Mouse (Mus musculus) hindbrain, postnatal 0 days (tissue): Measurements from ENCODE around the gene Ggct. TPM values are rescaled to one million over a fixed set of nuclear protein-coding genes. Genes with fewer than 3 reads are reported as not detected.

Experiments
- ATAC-seq: fragments of 200-750 bp; cut with Nextera tagmentation; 2 replicates; pipeline ENCODE4 v1.8.0; 2017; ENCODE audit warnings: mild to moderate bottlenecking, moderate TSS enrichment, moderate library complexity
- DNase-seq: peaks from one replicate; pipeline ENCODE4 v3.0.0-alpha.2; 2015; ENCODE audit warnings: low spot score
- H3K27ac ChIP-seq: fragments of 300-500 bp; sonication (generic); 2 replicates; pipeline ENCODE4 v1.5.1; 2014; ENCODE audit warnings: mild to moderate bottlenecking
- H3K27me3 ChIP-seq: fragments of 300-500 bp; sonication (generic); 2 replicates; pipeline ENCODE4 v1.6.1; 2014; ENCODE audit warnings: low read length, mixed read lengths; ENCODE audit not compliant: insufficient read depth
- H3K36me3 ChIP-seq: fragments of 300-500 bp; sonication (generic); 2 replicates; pipeline ENCODE4 v1.6.1; 2014; ENCODE audit warnings: low read length, mixed read lengths; ENCODE audit not compliant: insufficient read depth
- H3K4me1 ChIP-seq: fragments of 300-500 bp; sonication (generic); 2 replicates; pipeline ENCODE4 v1.6.1; 2014; ENCODE audit warnings: antibody characterized with exemption, low read length, mixed read lengths; ENCODE audit not compliant: insufficient read depth
- H3K4me2 ChIP-seq: fragments of 300-500 bp; sonication (generic); 2 replicates; pipeline ENCODE4 v1.6.1; 2014; ENCODE audit warnings: low read depth, mild to moderate bottlenecking, low read length, moderate library complexity, mixed read lengths
- H3K4me3 ChIP-seq: fragments of 300-500 bp; sonication (generic); 2 replicates; pipeline ENCODE4 v1.5.1; 2014; ENCODE audit warnings: low read length
- H3K9ac ChIP-seq: fragments of 300-500 bp; sonication (generic); replicated peaks from 2 replicates; pipeline ENCODE4 v1.6.1; 2014; ENCODE audit warnings: mild to moderate bottlenecking, low read length, moderate library complexity, mixed read lengths
- H3K9me3 ChIP-seq: fragments of 300-500 bp; sonication (generic); 2 replicates; pipeline ENCODE4 v1.6.1; 2016; ENCODE audit warnings: low read length, mixed read lengths
- CTCF ChIP-seq: IDR thresholded peaks from 2 replicates; pipeline ENCODE4 v1.5.1; 2016; ENCODE audit warnings: antibody characterized with exemption, control low read depth, low read depth
- WGBS: fragments of 180-500 bp; shearing (Covaris S2); extraction: QIAGEN DNeasy Blood & Tissue Kit; methylation state at CpG from one replicate; pipeline ENCODE4 v1.1.7; 2014; 5-methylcytosine and 5-hydroxymethylcytosine counted together
- polyA plus RNA-seq: library from polyadenylated mRNA; unstranded; fragments of >200 nt; fragmentation: Nextera tagmentation; extraction: Ambion mirVana; gene quantifications from 2 replicates; pipeline ENCODE4 v1.2.1, GENCODE M21; 2015
- total RNA-seq: library from RNA; depleted of rRNA; stranded (reverse); fragments of >200 nt; gene quantifications from 2 replicates; pipeline ENCODE4 v1.2.3, GENCODE M21; 2014

Ggct gene
- total and polyA plus RNA-seq, 2 experiments from 2014 or later = 8.5 to 23.0 TPM

DNA sequence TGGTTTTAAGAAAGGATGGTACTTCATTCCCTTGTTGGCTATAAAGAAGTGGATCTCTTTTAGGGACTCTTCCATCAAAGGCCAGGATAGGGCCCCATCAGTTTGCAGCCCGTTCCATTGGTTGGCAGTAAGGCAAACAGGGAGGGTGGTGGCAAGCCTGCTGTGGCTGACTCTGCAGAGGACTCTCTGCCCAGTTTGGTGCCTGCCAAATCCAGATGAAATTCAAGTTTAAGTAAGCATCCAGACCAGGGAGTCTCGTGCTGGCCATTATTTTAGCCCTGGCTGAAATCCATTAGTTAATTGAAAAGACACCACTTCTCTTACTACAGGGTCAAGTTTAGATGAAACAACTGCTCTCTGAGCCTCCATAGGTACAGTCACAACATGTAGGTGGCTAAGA lies 22.9 kb downstream of the Ggct start:
- ATAC-seq (no peak), DNase-seq (no peak)
- no peaks in the 10 kb centered on the region for H3K9me3 ChIP-seq
- no peaks in the 10 kb centered on the region for H3K27me3 ChIP-seq
- no peaks in the 10 kb centered on the region for H3K36me3 ChIP-seq
- no peaks in the 10 kb centered on the region for H3K4me1 ChIP-seq
- TF ChIP-seq CTCF = no peak
- H3K9ac ChIP-seq = no peak overlapping the region
- H3K4me3 ChIP-seq = no peak overlapping the region
- no peak overlapping the region for H3K27ac ChIP-seq
- WGBS = 49% methylated on average over 2 of the region's 2 CpGs
- no peak overlapping the region for H3K4me2 ChIP-seq

DNA sequence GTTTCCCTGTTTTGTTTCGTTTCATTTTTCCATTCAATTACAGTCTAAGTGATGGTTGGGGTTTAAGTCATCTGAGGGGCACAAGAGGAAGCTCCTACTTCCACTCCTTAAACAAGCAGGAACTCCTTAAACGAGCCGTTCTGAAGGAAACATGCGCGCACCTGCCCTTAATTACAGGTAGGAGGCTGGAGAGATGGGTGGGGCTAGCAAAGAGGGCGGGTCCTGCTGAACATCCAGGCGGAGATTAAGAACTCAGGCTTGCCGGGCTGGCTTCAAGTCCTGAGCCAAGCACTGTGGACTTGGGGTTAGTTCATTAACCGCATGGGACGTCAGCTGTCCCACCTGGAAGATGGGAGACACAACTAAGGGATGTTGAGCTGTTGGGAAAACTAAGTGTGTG lies 25.2 kb downstream of the Ggct start:
- ATAC-seq (no peak), DNase-seq (no peak)
- Histone ChIP-seq H3K27ac (no peak overlapping the region), H3K9me3 (no peaks in the 10 kb centered on the region), H3K27me3 (no peaks in the 10 kb centered on the region), H3K4me1 (no peaks in the 10 kb centered on the region), H3K4me3 (no peak overlapping the region), H3K4me2 (no peak overlapping the region), H3K36me3 (no peaks in the 10 kb centered on the region), H3K9ac (no peak overlapping the region)
- no peak for TF ChIP-seq CTCF
- WGBS = 48% methylated on average over 10 of the region's 10 CpGs

DNA sequence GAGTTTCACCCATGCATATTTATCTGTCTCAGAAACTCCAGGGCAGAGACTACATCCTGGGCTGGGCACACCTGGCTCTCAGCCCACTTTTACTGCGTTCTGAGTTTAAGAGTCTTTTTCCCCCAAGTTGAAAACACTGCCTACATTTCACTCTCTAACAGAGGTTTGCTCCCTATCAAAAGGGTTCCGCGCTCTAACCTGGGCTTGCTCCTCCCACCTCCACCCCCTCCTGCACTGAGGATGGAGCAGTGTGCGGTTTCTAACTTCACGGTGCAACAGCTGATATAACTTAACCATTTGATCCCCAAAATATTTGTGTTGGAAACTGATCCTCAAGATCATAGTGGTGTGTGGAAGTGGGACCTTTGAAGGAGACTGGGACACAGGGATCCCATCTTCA lies 27.5 kb downstream of the Ggct start:
- DNase-seq (no peak), ATAC-seq (no peak)
- Histone ChIP-seq H3K9ac (no peak overlapping the region), H3K27ac (no peak overlapping the region), H3K4me2 (no peak overlapping the region), H3K4me1 (no peaks in the 10 kb centered on the region), H3K4me3 (no peak overlapping the region), H3K27me3 (no peaks in the 10 kb centered on the region), H3K36me3 (no peaks in the 10 kb centered on the region), H3K9me3 (no peaks in the 10 kb centered on the region)
- TF ChIP-seq CTCF = no peak
- 57% methylated on average over 5 of the region's 5 CpGs for WGBS

DNA sequence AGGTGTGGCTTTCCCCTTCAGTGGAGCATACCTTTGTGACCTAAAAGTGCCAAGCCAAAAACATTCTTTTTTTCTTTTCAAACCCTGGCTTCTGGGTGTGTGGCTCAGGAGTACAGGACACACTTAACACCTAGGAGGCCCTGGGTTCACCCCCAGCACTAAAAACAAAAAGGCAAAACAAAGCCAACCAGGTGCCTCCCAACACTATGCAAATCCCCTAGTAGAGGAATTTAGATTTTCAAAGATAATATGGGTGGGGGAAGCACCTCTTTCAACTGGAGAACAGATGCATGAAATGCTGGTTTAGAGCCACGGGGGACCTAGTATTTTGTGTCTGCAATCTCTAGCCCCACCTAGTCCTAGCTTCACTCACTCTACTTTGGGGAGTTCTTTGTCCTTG lies 28.0 kb downstream of the Ggct start:
- TF ChIP-seq CTCF = no peak

DNA sequence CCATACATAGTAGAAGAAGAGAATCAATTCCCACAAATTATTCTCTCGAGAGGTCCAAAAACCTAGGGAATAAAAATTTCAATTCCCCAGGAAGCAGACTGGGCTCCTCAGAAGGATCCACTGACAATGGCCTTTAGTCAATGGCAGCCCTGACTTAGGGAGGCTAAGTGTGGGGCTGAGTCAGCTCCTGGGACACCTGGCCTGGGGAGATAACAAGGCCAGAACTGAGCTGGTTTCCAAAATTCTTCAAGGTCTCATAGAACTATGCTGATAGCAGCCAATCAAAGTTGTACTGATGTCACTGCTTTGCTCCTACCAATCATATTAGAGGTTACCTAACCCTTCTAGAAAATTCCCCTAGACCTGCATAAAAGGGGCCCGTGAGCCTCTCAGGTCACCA lies 29.2 kb downstream of the Ggct start:
- no peak overlapping the region for H3K27ac ChIP-seq
- no peak overlapping the region for H3K4me3 ChIP-seq
- H3K4me1 ChIP-seq = no peaks in the 10 kb centered on the region
- H3K4me2 ChIP-seq = no peak overlapping the region
- DNase-seq = no peak
- H3K36me3 ChIP-seq = no peaks in the 10 kb centered on the region
- no peak for TF ChIP-seq CTCF
- H3K9me3 ChIP-seq = no peaks in the 10 kb centered on the region
- H3K27me3 ChIP-seq = no peaks in the 10 kb centered on the region
- H3K9ac ChIP-seq = no peak overlapping the region
- 85% methylated on average over 2 of the region's 2 CpGs for WGBS
- no peak for ATAC-seq

More for the DNA sequence above, 28.0 kb downstream of the Ggct start:
- 55% methylated on average over 1 of the region's 1 CpGs for WGBS
- H3K4me1 ChIP-seq = no peaks in the 10 kb centered on the region
- H3K27ac ChIP-seq = no peak overlapping the region
- H3K4me2 ChIP-seq = no peak overlapping the region
- H3K9me3 ChIP-seq = no peaks in the 10 kb centered on the region
- DNase-seq = no peak
- ATAC-seq = no peak
- no peaks in the 10 kb centered on the region for H3K36me3 ChIP-seq
- H3K27me3 ChIP-seq = no peaks in the 10 kb centered on the region
- H3K4me3 ChIP-seq = no peak overlapping the region
- H3K9ac ChIP-seq = no peak overlapping the region

GRCm38 (mm10) chr6:54957655-54958054 lies 35.1 kb downstream of the Ggct start:
- H3K4me1 ChIP-seq = no peaks in the 10 kb centered on the region
- no peaks in the 10 kb centered on the region for H3K27me3 ChIP-seq
- ATAC-seq = no peak
- H3K9me3 ChIP-seq = no peaks in the 10 kb centered on the region
- 89% methylated on average over 8 of the region's 8 CpGs for WGBS
- TF ChIP-seq CTCF = no peak
- no peak overlapping the region for H3K27ac ChIP-seq
- H3K36me3 ChIP-seq = no peaks in the 10 kb centered on the region
- no peak for DNase-seq
- no peak overlapping the region for H3K9ac ChIP-seq
- H3K4me3 ChIP-seq = no peak overlapping the region
- no peak overlapping the region for H3K4me2 ChIP-seq

DNA sequence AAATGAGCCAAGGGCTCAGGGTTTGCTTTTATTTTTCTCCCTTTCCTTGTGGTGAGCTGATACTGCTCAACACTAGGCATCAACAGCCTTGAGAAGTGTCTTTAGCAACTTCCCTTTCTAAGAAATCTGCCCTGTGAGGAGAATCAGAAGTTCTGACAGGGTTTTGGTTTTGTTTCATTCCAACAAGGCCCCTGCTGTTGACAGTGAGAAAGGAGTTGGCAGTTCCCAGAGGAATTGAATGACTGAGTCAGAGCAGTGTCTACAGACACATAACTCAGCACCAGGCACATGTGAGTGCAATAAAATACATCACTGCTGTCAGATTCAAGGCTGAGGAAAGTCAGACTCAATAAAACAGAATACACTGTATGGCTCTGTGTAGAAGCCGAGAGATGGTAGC lies 36.3 kb downstream of the Ggct start:
- H3K27ac ChIP-seq = no peak overlapping the region
- no peak for TF ChIP-seq CTCF
- peak; percentile 27; the same call in 1 of the 2 replicates for ATAC-seq
- no peaks in the 10 kb centered on the region for H3K4me1 ChIP-seq
- H3K36me3 ChIP-seq = no peaks in the 10 kb centered on the region
- no peak overlapping the region for H3K9ac ChIP-seq
- H3K4me3 ChIP-seq = no peak overlapping the region
- 72% methylated on average over 1 of the region's 1 CpGs for WGBS
- H3K4me2 ChIP-seq = no peak overlapping the region
- peak; percentile 9 for DNase-seq
- H3K27me3 ChIP-seq = no peaks in the 10 kb centered on the region
- H3K9me3 ChIP-seq = no peaks in the 10 kb centered on the region

- Histone ChIP-seq H3K4me3 (no peak overlapping the region), H3K4me1 (no peaks in the 10 kb centered on the region), H3K27me3 (no peaks in the 10 kb centered on the region), H3K4me2 (no peak overlapping the region), H3K27ac (no peak overlapping the region), H3K36me3 (no peaks in the 10 kb centered on the region), H3K9me3 (no peaks in the 10 kb centered on the region), H3K9ac (no peak overlapping the region)
- DNase-seq (no peak), ATAC-seq (no peak)
- no peak for TF ChIP-seq CTCF
These were observed 36.8 kb downstream of the Ggct start for GRCm38 (mm10) chr6:54955949-54956348.
